Mouse (Mus musculus): ENCODE measurements at regions not wholly inside any gene's neighbourhood (a gene's known extent, or its start where the extent isn't known, plus 50 kb on each side); places are given as distances from the start of the nearest gene placed in this dataset.

- in situ Hi-C loops (cut with MboI, MseI): no loop called here
Measured at GRCm38 (mm10) chr16:73435726-73436125, 975.9 kb downstream of the Robo2 start.

- in situ Hi-C loops (cut with MboI, MseI): no loop called here
Measured at GRCm38 (mm10) chr16:73424851-73425250, 986.8 kb downstream of the Robo2 start.

GRCm38 (mm10) chr16:73424311-73424710 is 987.3 kb downstream of the Robo2 start:
- in situ Hi-C loops (cut with MboI, MseI): no loop called here

- in situ Hi-C loops (cut with MboI, MseI): no loop called here
Measured at GRCm38 (mm10) chr16:73404509-73404908, 1007.1 kb downstream of the Robo2 start.

- in situ Hi-C loops (cut with MboI, MseI): no loop called here
Measured at GRCm38 (mm10) chr16:73404099-73404498, 1007.5 kb downstream of the Robo2 start.

GRCm38 (mm10) chr16:73379056-73379455 is 1032.6 kb downstream of the Robo2 start:
- in situ Hi-C loops (cut with MboI, MseI): no loop called here

GRCm38 (mm10) chr16:73374608-73375165 is 1036.9 kb downstream of the Robo2 start:
- in situ Hi-C loops (cut with MboI, MseI): no loop called here

GRCm38 (mm10) chr16:73368607-73369233 is 1042.9 kb downstream of the Robo2 start:
- in situ Hi-C loops (cut with MboI, MseI): loop anchor here (5.0 kb wide), 1 partner anchor 224 kb away; no protein-coding TSS in a partner anchor

- in situ Hi-C loops (cut with MboI, MseI): loop anchor here (5.0 kb wide), 1 partner anchor 224 kb away; no protein-coding TSS in a partner anchor
Measured at GRCm38 (mm10) chr16:73367926-73368325, 1043.7 kb downstream of the Robo2 start.

GRCm38 (mm10) chr16:73367226-73367840 is 1044.3 kb downstream of the Robo2 start:
- in situ Hi-C loops (cut with MboI, MseI): loop anchor here (5.0 kb wide), 1 partner anchor 225 kb away; no protein-coding TSS in a partner anchor

- in situ Hi-C loops (cut with MboI, MseI): no loop called here
Measured at GRCm38 (mm10) chr16:73350698-73351097, 1042.6 kb downstream of the Robo1 start.

GRCm38 (mm10) chr16:73343941-73344340 is 1035.8 kb downstream of the Robo1 start:
- in situ Hi-C loops (cut with MboI, MseI): no loop called here

GRCm38 (mm10) chr16:73343531-73343930 is 1035.4 kb downstream of the Robo1 start:
- in situ Hi-C loops (cut with MboI, MseI): no loop called here

- in situ Hi-C loops (cut with MboI, MseI): no loop called here
Measured at GRCm38 (mm10) chr16:73317644-73318043, 1009.5 kb downstream of the Robo1 start.

GRCm38 (mm10) chr16:73310096-73310495 is 1002.0 kb downstream of the Robo1 start:
- in situ Hi-C loops (cut with MboI, MseI): no loop called here

GRCm38 (mm10) chr16:73279951-73280350 is 971.8 kb downstream of the Robo1 start:
- in situ Hi-C loops (cut with MboI, MseI): no loop called here

GRCm38 (mm10) chr16:73259691-73260090 is 951.6 kb downstream of the Robo1 start:
- in situ Hi-C loops (cut with MboI, MseI): no loop called here

GRCm38 (mm10) chr16:73259283-73259682 is 951.2 kb downstream of the Robo1 start:
- in situ Hi-C loops (cut with MboI, MseI): no loop called here

GRCm38 (mm10) chr16:73245073-73245590 is 937.0 kb downstream of the Robo1 start:
- in situ Hi-C loops (cut with MboI, MseI): no loop called here

- in situ Hi-C loops (cut with MboI, MseI): no loop called here
Measured at GRCm38 (mm10) chr16:73230599-73230998, 922.5 kb downstream of the Robo1 start.

GRCm38 (mm10) chr16:73217555-73217954 is 909.4 kb downstream of the Robo1 start:
- in situ Hi-C loops (cut with MboI, MseI): no loop called here

- in situ Hi-C loops (cut with MboI, MseI): no loop called here
Measured at GRCm38 (mm10) chr16:73203542-73203941, 895.4 kb downstream of the Robo1 start.

GRCm38 (mm10) chr16:73200991-73201390 is 892.9 kb downstream of the Robo1 start:
- in situ Hi-C loops (cut with MboI, MseI): no loop called here
